ENCODE assay signal across 8 mouse cellular contexts in genomic region chr9:107708439-107709095, GRCm38 (mm10). TPM values are rescaled to one million over a fixed set of nuclear protein-coding genes. Genes with fewer than 3 reads are reported as not detected.
A peak's percentile ranks its signal among the peaks of the same experiment; 100 is the strongest.
DNase-seq lines count a peak whose midpoint lies in the region; ATAC-seq and TF ChIP-seq lines count a peak whose summit lies in the region.

No protein-coding gene starts in this region.

- peak; percentile 93 for DNase-seq in heart, adult 11 months
- DNase-seq in heart, adult 18-20 months, result no peak
- DNase-seq in heart, postnatal 0 days (ENCODE audit: low spot score), result no peak
- DNase-seq in liver, postnatal 0 days, result no peak
- no peak for DNase-seq in frontal cortex, postnatal 10 days (ENCODE audit: low spot score in 2 of 2)
- no peak for DNase-seq in urinary bladder, adult 2 months (ENCODE audit: low spot score)

- H3K27ac ChIP-seq in ES-Bruce4 (ENCODE audit: insufficient read depth, low read length), result no peak overlapping the region
- no peak overlapping the region for H3K27ac ChIP-seq in heart, postnatal 0 days (ENCODE audit: low read depth)
- no peak overlapping the region for H3K27ac ChIP-seq in liver, postnatal 0 days (ENCODE audit: low read depth)

- H3K4me1 ChIP-seq in ES-Bruce4 (ENCODE audit: control insufficient read depth, insufficient read depth, low read length), result peaks cover 6% of the 10 kb centered on the region
- peaks cover 16% of the 10 kb centered on the region; the same call in 1 of the 2 replicates for H3K4me1 ChIP-seq in heart, postnatal 0 days (ENCODE audit: control insufficient read depth, insufficient read depth)
- peaks cover 15% of the 10 kb centered on the region for H3K4me1 ChIP-seq in liver, postnatal 0 days (ENCODE audit: insufficient read depth)

- TF ChIP-seq POLR2A in ES-Bruce4 (IDR thresholded peaks at IDR 0.05; ENCODE audit: insufficient read depth, low read length), result no peak

- peak overlapping the region; percentile 91 for H3K4me2 ChIP-seq in heart, postnatal 0 days (ENCODE audit: low read depth, low read length)
- H3K4me2 ChIP-seq in liver, postnatal 0 days (ENCODE audit: low read depth, low read length), result peak overlapping the region; percentile 93

- no peaks in the 10 kb centered on the region for H3K36me3 ChIP-seq in ES-Bruce4 (ENCODE audit: control insufficient read depth, insufficient read depth, low read length, poor library complexity, severe bottlenecking)
- no peaks in the 10 kb centered on the region for H3K36me3 ChIP-seq in heart, postnatal 0 days (replicated peaks; ENCODE audit: control insufficient read depth, insufficient read depth, low read length)
- no peaks in the 10 kb centered on the region for H3K36me3 ChIP-seq in liver, postnatal 0 days (replicated peaks; ENCODE audit: insufficient read depth, low read length)

- TF ChIP-seq EP300 in ES-Bruce4 (IDR thresholded peaks at IDR 0.05; ENCODE audit: insufficient read depth, low read depth, low read length), result no peak
- no peak for TF ChIP-seq EP300 in heart, postnatal 0 days (IDR thresholded peaks at IDR 0.05; ENCODE audit: low read depth)
- no peak for TF ChIP-seq EP300 in liver, postnatal 0 days (IDR thresholded peaks at IDR 0.05; ENCODE audit: low read depth)

- 3% methylated on average over 21 of the region's 21 CpGs for WGBS in heart, postnatal 0 days
- 7% methylated on average over 21 of the region's 21 CpGs for WGBS in liver, postnatal 0 days (ENCODE audit: insufficient replicate concordance)

- no peak for ATAC-seq in heart, postnatal 0 days (ENCODE audit: insufficient read depth, low read depth)
- ATAC-seq in liver, postnatal 0 days, result no peak
- no peak for ATAC-seq in granulocyte monocyte progenitor cell, adult 5-6 weeks (replicated peaks; ENCODE audit: poor library complexity, severe bottlenecking)

- no peak for TF ChIP-seq CTCF in ES-Bruce4 (IDR thresholded peaks at IDR 0.05; ENCODE audit: low read depth, low read length)
- TF ChIP-seq CTCF in heart, postnatal 0 days (IDR thresholded peaks at IDR 0.05; ENCODE audit: low read depth), result no peak
- no peak for TF ChIP-seq CTCF in liver, postnatal 0 days (IDR thresholded peaks at IDR 0.05; ENCODE audit: low read depth)

- no peaks in the 10 kb centered on the region for H3K9me3 ChIP-seq in ES-Bruce4 (replicated peaks; ENCODE audit: control insufficient read depth, insufficient read depth, low read length, poor library complexity, severe bottlenecking)
- no peaks in the 10 kb centered on the region for H3K9me3 ChIP-seq in heart, postnatal 0 days (replicated peaks; ENCODE audit: control insufficient read depth, low read length)
- H3K9me3 ChIP-seq in liver, postnatal 0 days (ENCODE audit: low read length), result no peaks in the 10 kb centered on the region

- peaks cover 3% of the 10 kb centered on the region; the same call in 1 of the 2 replicates for H3K27me3 ChIP-seq in ES-Bruce4 (ENCODE audit: control insufficient read depth, insufficient read depth, low read length, poor library complexity, severe bottlenecking)
- peaks cover 53% of the 10 kb centered on the region for H3K27me3 ChIP-seq in heart, postnatal 0 days (ENCODE audit: control insufficient read depth, insufficient read depth, low read length)
- peaks cover 68% of the 10 kb centered on the region for H3K27me3 ChIP-seq in liver, postnatal 0 days (ENCODE audit: insufficient read depth, low read length)

- peak overlapping the region; percentile 81 for H3K4me3 ChIP-seq in ES-Bruce4 (ENCODE audit: low read depth, low read length)
- H3K4me3 ChIP-seq in heart, postnatal 0 days (ENCODE audit: low read depth, low read length), result peak overlapping the region; percentile 61
- peak overlapping the region; percentile 57 for H3K4me3 ChIP-seq in liver, postnatal 0 days (ENCODE audit: low read depth, low read length)

- peak overlapping the region; percentile 75; the same call in 1 of the 2 replicates for H3K9ac ChIP-seq in ES-Bruce4 (ENCODE audit: low read depth, poor library complexity, severe bottlenecking)
- peak overlapping the region; percentile 53; the same call in 1 of the 2 replicates for H3K9ac ChIP-seq in heart, postnatal 0 days (replicated peaks; ENCODE audit: low read depth, low read length)
- H3K9ac ChIP-seq in liver, postnatal 0 days (replicated peaks), result 0 out of 2 replicates have a peak overlapping the region, but pooled peaks have one; percentile 34

RNA-seq across cellular contexts. Expression of gene Sema3f, which starts 1.7 kb away (rescaled TPM):
- total RNA-seq in heart, adult 18-20 months (2021), result 10 to 100 TPM; 14.7 to 16.5 TPM
- 12.3 and 19.0 TPM in 2 replicates for polyA plus RNA-seq in ES-Bruce4 (2011; ENCODE audit: insufficient read depth, insufficient read length, low read depth, missing spikeins)
- total RNA-seq in heart, postnatal 0 days (2014; rRNA removed; ENCODE audit: low replicate concordance), result 38.4 and 59.5 TPM in 2 replicates
- 2.6 and 2.7 TPM in 2 replicates for polyA plus RNA-seq in heart, postnatal 0 days (2015; fragmentation: Nextera tagmentation; extraction: Ambion mirVana)
- polyA plus RNA-seq in liver, postnatal 0 days (2015; fragmentation: Nextera tagmentation; extraction: Ambion mirVana), result 0.76 and 1.1 TPM in 2 replicates
- total RNA-seq in granulocyte monocyte progenitor cell, adult 5-6 weeks (2014; fragmentation: Nextera tagmentation), result 2.6 TPM in 1 of 2 replicates, not detected in the other
- total RNA-seq in granulocyte monocyte progenitor cell, adult 5-6 weeks (2017), result not detected in 2 replicates
- polyA plus RNA-seq in urinary bladder, adult 2 months (2012; rRNA removed), result 110 and 111 TPM in 2 replicates

RNA-seq across cellular contexts. Expression of gene Gnat1, which starts 29.1 kb away (rescaled TPM):
- total RNA-seq in heart, adult 18-20 months (2021), result not detected
- polyA plus RNA-seq in ES-Bruce4 (2011; ENCODE audit: insufficient read depth, insufficient read length, low read depth, missing spikeins), result 1.5 TPM in 1 of 2 replicates, not detected in the other
- not detected in 2 replicates for total RNA-seq in heart, postnatal 0 days (2014; rRNA removed; ENCODE audit: low replicate concordance)
- polyA plus RNA-seq in heart, postnatal 0 days (2015; fragmentation: Nextera tagmentation; extraction: Ambion mirVana), result 0.25 and 0.33 TPM in 2 replicates
- 5.8 and 6.2 TPM in 2 replicates for polyA plus RNA-seq in liver, postnatal 0 days (2015; fragmentation: Nextera tagmentation; extraction: Ambion mirVana)
- total RNA-seq in granulocyte monocyte progenitor cell, adult 5-6 weeks (2014; fragmentation: Nextera tagmentation), result not detected in 2 replicates
- not detected in 2 replicates for total RNA-seq in granulocyte monocyte progenitor cell, adult 5-6 weeks (2017)
- 0.06 TPM in 1 of 2 replicates, not detected in the other for polyA plus RNA-seq in urinary bladder, adult 2 months (2012; rRNA removed)

RNA-seq across cellular contexts. Expression of gene Slc38a3, which starts 39.2 kb away (rescaled TPM):
- total RNA-seq in heart, adult 18-20 months (2021), result 10 to 100 TPM; 48.3 to 61.0 TPM
- 8.1 and 13.3 TPM in 2 replicates for polyA plus RNA-seq in ES-Bruce4 (2011; ENCODE audit: insufficient read depth, insufficient read length, low read depth, missing spikeins)
- total RNA-seq in heart, postnatal 0 days (2014; rRNA removed; ENCODE audit: low replicate concordance), result 8.9 and 16.9 TPM in 2 replicates
- 2.7 and 4.0 TPM in 2 replicates for polyA plus RNA-seq in heart, postnatal 0 days (2015; fragmentation: Nextera tagmentation; extraction: Ambion mirVana)
- polyA plus RNA-seq in liver, postnatal 0 days (2015; fragmentation: Nextera tagmentation; extraction: Ambion mirVana), result 147 and 174 TPM in 2 replicates
- total RNA-seq in granulocyte monocyte progenitor cell, adult 5-6 weeks (2014; fragmentation: Nextera tagmentation), result not detected in 2 replicates
- not detected in 2 replicates for total RNA-seq in granulocyte monocyte progenitor cell, adult 5-6 weeks (2017)
- 0.44 and 0.45 TPM in 2 replicates for polyA plus RNA-seq in urinary bladder, adult 2 months (2012; rRNA removed)

Comparison
In these comparisons a context has a peak if more than half of its experiments do, and no peak if none do; other contexts are left out.
1. RNA of gene Slc38a3, which starts 39.2 kb away (polyA plus RNA-seq): 147 to 174 TPM in liver, postnatal 0 days; 8.1 to 13.3 TPM in ES-Bruce4, 2.7 to 4.0 TPM in heart, postnatal 0 days and 0.44 to 0.45 TPM in urinary bladder, adult 2 months; every median in the first group is over 10 times any median in the second.
2. Peak in every context shown above with its lines, with median percentiles within 50 percentile points of each other: H3K4me3 ChIP-seq and H3K9ac ChIP-seq.